13 mouse cellular contexts compared by ENCODE assay signal in genomic region chr2:3608868-3609854, GRCm38 (mm10). TPM values are rescaled to one million over a fixed set of nuclear protein-coding genes. Genes with fewer than 3 reads are reported as not detected.
DNase-seq lines count a peak whose midpoint lies in the region; ATAC-seq and TF ChIP-seq lines count a peak whose summit lies in the region.
"Had no signal": no experiment of that assay in that cellular context is flagged by ENCODE, and none has a peak within 500 bp of the region (broad histone marks: within the 10 kb centered on the region; RNA-seq: fewer than 3 reads in every experiment).

No protein-coding gene starts in this region.

- WGBS in forebrain, embryonic 16.5 days = 47% methylated on average over 8 of the region's 8 CpGs
- 34% methylated on average over 8 of the region's 8 CpGs for WGBS in hindbrain, postnatal 0 days
- 29% methylated on average over 8 of the region's 8 CpGs for WGBS in neural tube, embryonic 15.5 days

- H3K4me3 ChIP-seq in forebrain, embryonic 16.5 days (replicated peaks; ENCODE audit: low read length) = no peak overlapping the region
- no peak overlapping the region for H3K4me3 ChIP-seq in hindbrain, postnatal 0 days (ENCODE audit: low read length)
- no peak overlapping the region for H3K4me3 ChIP-seq in neural tube, embryonic 15.5 days (replicated peaks)
- H3K4me3 ChIP-seq: limb, embryonic 12.5 days; liver, embryonic 15.5 days had no signal

- ATAC-seq in forebrain, embryonic 16.5 days = peak; percentile 58
- ATAC-seq in hindbrain, postnatal 0 days = peak; percentile 83
- ATAC-seq in neural tube, embryonic 15.5 days (ENCODE audit: low FRiP score) = peak; percentile 87
- ATAC-seq: intestine, embryonic 16.5 days had no signal

- peak; percentile 14 for DNase-seq in layer of hippocampus, adult 9-11 months
- no peak for DNase-seq in layer of hippocampus, postnatal 25 days (ENCODE audit: extremely low spot score in 1 of 2, low spot score in 1 of 2)
- peak; percentile 53 for DNase-seq in hindbrain, postnatal 0 days (ENCODE audit: low spot score)
- no peak for DNase-seq in gastrocnemius, postnatal 14 days
- no peak for DNase-seq in frontal cortex, postnatal 36 days (ENCODE audit: low spot score in 2 of 2)
- DNase-seq: cerebellum, adult 11-12 months; kidney, postnatal 25 days had no signal

- TF ChIP-seq CTCF in hindbrain, postnatal 0 days (IDR thresholded peaks at IDR 0.05; ENCODE audit: low read depth) = no peak

- no peaks in the 10 kb centered on the region for H3K9me3 ChIP-seq in forebrain, embryonic 16.5 days (ENCODE audit: control insufficient read depth, low read length)
- H3K9me3 ChIP-seq in hindbrain, postnatal 0 days (ENCODE audit: low read length) = no peaks in the 10 kb centered on the region
- H3K9me3 ChIP-seq in neural tube, embryonic 15.5 days (replicated peaks) = 0 out of 2 replicates have a peak, but pooled peaks cover 2% of the 10 kb centered on the region
- H3K9me3 ChIP-seq: liver, embryonic 15.5 days had no signal

- no peak overlapping the region for H3K4me2 ChIP-seq in forebrain, embryonic 16.5 days (ENCODE audit: low read length)
- 0 out of 2 replicates have a peak overlapping the region, but pooled peaks have one; percentile 16 for H3K4me2 ChIP-seq in hindbrain, postnatal 0 days (ENCODE audit: low read depth, low read length)
- H3K4me2 ChIP-seq in neural tube, embryonic 15.5 days = peak overlapping the region; percentile 15; the same call in 1 of the 2 replicates
- H3K4me2 ChIP-seq: limb, embryonic 12.5 days; liver, embryonic 15.5 days had no signal

- intact Hi-C loops in gastrocnemius, postnatal 14 days (cut with DNase I; ENCODE audit: low total_unique reads) = no loop called here

- no peaks in the 10 kb centered on the region for H3K36me3 ChIP-seq in forebrain, embryonic 16.5 days (ENCODE audit: control insufficient read depth, insufficient read depth)
- no peaks in the 10 kb centered on the region for H3K36me3 ChIP-seq in hindbrain, postnatal 0 days (ENCODE audit: insufficient read depth, low read length)
- H3K36me3 ChIP-seq in neural tube, embryonic 15.5 days = no peaks in the 10 kb centered on the region
- H3K36me3 ChIP-seq: limb, embryonic 12.5 days; liver, embryonic 15.5 days had no signal

- H3K4me1 ChIP-seq in forebrain, embryonic 16.5 days (replicated peaks; ENCODE audit: control insufficient read depth, insufficient read depth, low read length) = no peaks in the 10 kb centered on the region
- H3K4me1 ChIP-seq in hindbrain, postnatal 0 days (ENCODE audit: insufficient read depth, low read length) = peaks cover 5% of the 10 kb centered on the region; the same call in 1 of the 2 replicates
- H3K4me1 ChIP-seq in neural tube, embryonic 15.5 days = peaks cover 9% of the 10 kb centered on the region
- H3K4me1 ChIP-seq: limb, embryonic 12.5 days; liver, embryonic 15.5 days had no signal

- H3K27ac ChIP-seq in forebrain, embryonic 16.5 days (ENCODE audit: low read length) = no peak overlapping the region
- H3K27ac ChIP-seq in hindbrain, postnatal 0 days = peak overlapping the region; percentile 3; the same call in 1 of the 2 replicates
- peak overlapping the region; percentile 49 for H3K27ac ChIP-seq in neural tube, embryonic 15.5 days (replicated peaks)
- H3K27ac ChIP-seq: limb, embryonic 12.5 days; liver, embryonic 15.5 days had no signal

- no peaks in the 10 kb centered on the region for H3K27me3 ChIP-seq in forebrain, embryonic 16.5 days (replicated peaks; ENCODE audit: control insufficient read depth, insufficient read depth, low read length)
- no peaks in the 10 kb centered on the region for H3K27me3 ChIP-seq in hindbrain, postnatal 0 days (ENCODE audit: insufficient read depth, low read length)
- no peaks in the 10 kb centered on the region for H3K27me3 ChIP-seq in neural tube, embryonic 15.5 days (replicated peaks)
- H3K27me3 ChIP-seq: CH12.LX; limb, embryonic 12.5 days; liver, embryonic 15.5 days had no signal

- H3K9ac ChIP-seq in forebrain, embryonic 16.5 days (replicated peaks; ENCODE audit: low read depth, low read length) = no peak overlapping the region
- no peak overlapping the region for H3K9ac ChIP-seq in hindbrain, postnatal 0 days (replicated peaks; ENCODE audit: low read length)
- no peak overlapping the region for H3K9ac ChIP-seq in neural tube, embryonic 15.5 days (replicated peaks)
- H3K9ac ChIP-seq: limb, embryonic 12.5 days; liver, embryonic 15.5 days had no signal

RNA-seq across cellular contexts. Expression of gene Fam107b, which starts 38.9 kb away (rescaled TPM):
- 10 to 100 TPM; 18.6 to 18.8 TPM for total RNA-seq in layer of hippocampus, postnatal 25 days (2021)
- polyA plus RNA-seq in forebrain, embryonic 16.5 days (2015; fragmentation: Nextera tagmentation; extraction: Ambion mirVana) = 61.7 and 72.1 TPM in 2 replicates
- total RNA-seq in hindbrain, postnatal 0 days (2014; rRNA removed) = 34.0 and 41.3 TPM in 2 replicates
- polyA plus RNA-seq in hindbrain, postnatal 0 days (2015; fragmentation: Nextera tagmentation; extraction: Ambion mirVana) = 21.0 and 23.6 TPM in 2 replicates
- 22.4 and 35.5 TPM in 2 replicates for polyA plus RNA-seq in neural tube, embryonic 15.5 days (2015; fragmentation: Nextera tagmentation; extraction: Ambion mirVana)
- 1 to 10 TPM; 5.1 to 7.3 TPM for total RNA-seq in gastrocnemius, postnatal 14 days (2021)

Comparison
In these comparisons a context has a peak if more than half of its experiments do, and no peak if none do; other contexts are left out.
1. DNase-seq: peak in layer of hippocampus, adult 9-11 months (single experiment) and hindbrain, postnatal 0 days (single experiment); none in layer of hippocampus, postnatal 25 days (0 of 2), gastrocnemius, postnatal 14 days (single experiment) and frontal cortex, postnatal 36 days (0 of 2).
2. Peak in every context shown above with its lines, with median percentiles within 50 percentile points of each other: ATAC-seq.